Mouse (Mus musculus) MEL (cell line): ENCODE measurements around the gene Slc20a1. TPM values are rescaled to one million over a fixed set of nuclear protein-coding genes. Genes with fewer than 3 reads are reported as not detected.
A peak's percentile ranks its signal among the peaks of the same experiment; 100 is the strongest.

Experiments used
- DNase-seq: peaks from one replicate; pipeline ENCODE4 v3.0.0; 2011; ENCODE audit warnings: low read depth, low spot score
- H3K27ac ChIP-seq: 2 replicates; pipeline ENCODE4 v1.5.1; 2012; ENCODE audit warnings: low read depth, mild to moderate bottlenecking, control low read depth, low read length, moderate library complexity; ENCODE audit not compliant: control insufficient read depth
- H3K27me3 ChIP-seq, 2 experiments: fragments of 150-350 bp in 1 of 2; sonication (generic) in 1 of 2; 2 replicates each; pipeline ENCODE4 v1.6.1; 2012; ENCODE audit warnings: low read length in 2 of 2, mild to moderate bottlenecking in 2 of 2, improper control_type of control experiment in 1 of 2, moderate library complexity in 1 of 2; ENCODE audit not compliant: insufficient read depth in 2 of 2, control insufficient read depth in 1 of 2
- H3K36me3 ChIP-seq, 2 experiments: 2 replicates each; pipeline ENCODE4 v1.6.1; 2012 to 2014; ENCODE audit warnings: low read length in 2 of 2, improper control_type of control experiment in 1 of 2, inconsistent platforms in 1 of 2, mild to moderate bottlenecking in 1 of 2; ENCODE audit not compliant: insufficient read depth in 2 of 2, control insufficient read depth in 1 of 2
- H3K4me1 ChIP-seq, 2 experiments: fragments of 150-350 bp in 1 of 2; sonication (generic) in 1 of 2; 2 replicates each; pipeline ENCODE4 v1.6.1; 2012; ENCODE audit warnings: low read length in 2 of 2, improper control_type of control experiment in 1 of 2, mild to moderate bottlenecking in 1 of 2; ENCODE audit not compliant: insufficient read depth in 2 of 2, control insufficient read depth in 1 of 2
- H3K4me3 ChIP-seq, 2 experiments: fragments of 150-350 bp in 1 of 2; sonication (generic) in 1 of 2; 2 replicates each; pipeline ENCODE4 v1.5.1; 2012; ENCODE audit warnings: low read depth in 2 of 2, low read length in 2 of 2, mild to moderate bottlenecking in 2 of 2, moderate library complexity in 2 of 2, control low read depth in 1 of 2, improper control_type of control experiment in 1 of 2; ENCODE audit not compliant: control insufficient read depth in 1 of 2, insufficient read depth in 1 of 2
- H3K79me2 ChIP-seq: 2 replicates; pipeline ENCODE4 v1.6.1; 2012; ENCODE audit warnings: mild to moderate bottlenecking, low read length, moderate library complexity; ENCODE audit not compliant: control insufficient read depth, poor library complexity, insufficient read depth
- H3K9ac ChIP-seq: 2 replicates; pipeline ENCODE4 v1.6.1; 2012; ENCODE audit warnings: low read depth, mild to moderate bottlenecking, control low read depth, low read length, moderate library complexity; ENCODE audit not compliant: control insufficient read depth, poor library complexity, severe bottlenecking
- H3K9me3 ChIP-seq: fragments of 150-350 bp; sonication (generic); replicated peaks from 2 replicates; pipeline ENCODE4 v1.6.1; 2012; ENCODE audit warnings: mild to moderate bottlenecking, low read length, improper control_type of control experiment, moderate library complexity; ENCODE audit not compliant: insufficient read depth
- E2F4 ChIP-seq: IDR thresholded peaks from 2 replicates; pipeline ENCODE4 v1.6.1; 2011; ENCODE audit warnings: low read depth, low read length, improper control_type of control experiment, borderline replicate concordance
- ETS1 ChIP-seq: IDR thresholded peaks from 2 replicates; pipeline ENCODE4 v1.6.1; 2012; ENCODE audit warnings: low read depth, mild to moderate bottlenecking, inconsistent platforms, low read length, improper control_type of control experiment, moderate library complexity
- GATA1 ChIP-seq: IDR thresholded peaks from 2 replicates; pipeline ENCODE4 v1.6.1; 2011; ENCODE audit warnings: low read depth, low read length, improper control_type of control experiment
- HCFC1 ChIP-seq: IDR thresholded peaks from 2 replicates; pipeline ENCODE4 v1.6.1; 2012; ENCODE audit warnings: low read depth, mild to moderate bottlenecking, inconsistent platforms, low read length, improper control_type of control experiment, moderate library complexity
- JUND ChIP-seq: IDR thresholded peaks from 2 replicates; pipeline ENCODE4 v1.6.1; 2011; ENCODE audit warnings: low read depth, mild to moderate bottlenecking, improper control_type of control experiment, low read length
- KAT2A ChIP-seq: conservative IDR thresholded peaks from 2 replicates; pipeline ENCODE4 v1.6.1; 2012; ENCODE audit warnings: low read depth, low read length, improper control_type of control experiment, inconsistent platforms
- MEF2A ChIP-seq: IDR thresholded peaks from 2 replicates; pipeline ENCODE4 v1.6.1; 2014; ENCODE audit warnings: low read depth, mild to moderate bottlenecking, inconsistent platforms, low read length, improper control_type of control experiment; ENCODE audit not compliant: poor library complexity, insufficient replicate concordance, severe bottlenecking; ENCODE audit errors: extremely low read depth
- MYB ChIP-seq: IDR thresholded peaks from 2 replicates; pipeline ENCODE4 v1.6.1; 2011; ENCODE audit warnings: mild to moderate bottlenecking, low read depth, low read length, improper control_type of control experiment
- NELFE ChIP-seq: IDR thresholded peaks from 2 replicates; pipeline ENCODE4 v1.6.1; 2011; ENCODE audit warnings: low read depth, low read length, improper control_type of control experiment
- NRF1 ChIP-seq: IDR thresholded peaks from 2 replicates; pipeline ENCODE4 v1.6.1; 2014; ENCODE audit warnings: low read depth, mild to moderate bottlenecking, inconsistent platforms, low read length, improper control_type of control experiment, moderate library complexity; ENCODE audit not compliant: poor library complexity, insufficient read depth, severe bottlenecking
- POLR2AphosphoS5 ChIP-seq: IDR thresholded peaks from 2 replicates; pipeline ENCODE4 v1.6.1; 2012; ENCODE audit warnings: low read depth, borderline replicate concordance, mild to moderate bottlenecking, inconsistent platforms, low read length, moderate library complexity, mixed read lengths
- TBP ChIP-seq: IDR thresholded peaks from 2 replicates; pipeline ENCODE4 v1.8.0; 2011; ENCODE audit warnings: low read depth, low read length, improper control_type of control experiment
- TCF12 ChIP-seq: IDR thresholded peaks from 2 replicates; pipeline ENCODE4 v1.6.1; 2014; ENCODE audit warnings: low read depth, mild to moderate bottlenecking, inconsistent platforms, low read length, improper control_type of control experiment, moderate library complexity
- ZC3H11A ChIP-seq: IDR thresholded peaks from 2 replicates; pipeline ENCODE4 v1.6.1; 2012; ENCODE audit warnings: low read depth, mild to moderate bottlenecking, inconsistent platforms, low read length, improper control_type of control experiment
- polyA plus RNA-seq, 2 experiments: library from polyadenylated mRNA; stranded (reverse) in 1 of 2; unstranded in 1 of 2; fragments of >175 nt in 1 of 2; fragments of >200 nt in 1 of 2; gene quantifications; 2 replicates each; pipeline versions ENCODE4 v1.2.1 to v1.2.4; 2012; ENCODE audit warnings: low replicate concordance in 2 of 2, low read depth in 1 of 2; ENCODE audit not compliant: insufficient read length in 2 of 2, insufficient read depth in 1 of 2, missing spikeins in 1 of 2
- total RNA-seq: library from RNA; depleted of rRNA; stranded (reverse); fragments of 300-350 nt; gene quantifications from 2 replicates; pipeline ENCODE4 v1.2.3, GENCODE M21; 2012

The Slc20a1 gene
- total and polyA plus RNA-seq, 3 experiments = 69.4 to 80.7 TPM; not detected in 1

DNA sequence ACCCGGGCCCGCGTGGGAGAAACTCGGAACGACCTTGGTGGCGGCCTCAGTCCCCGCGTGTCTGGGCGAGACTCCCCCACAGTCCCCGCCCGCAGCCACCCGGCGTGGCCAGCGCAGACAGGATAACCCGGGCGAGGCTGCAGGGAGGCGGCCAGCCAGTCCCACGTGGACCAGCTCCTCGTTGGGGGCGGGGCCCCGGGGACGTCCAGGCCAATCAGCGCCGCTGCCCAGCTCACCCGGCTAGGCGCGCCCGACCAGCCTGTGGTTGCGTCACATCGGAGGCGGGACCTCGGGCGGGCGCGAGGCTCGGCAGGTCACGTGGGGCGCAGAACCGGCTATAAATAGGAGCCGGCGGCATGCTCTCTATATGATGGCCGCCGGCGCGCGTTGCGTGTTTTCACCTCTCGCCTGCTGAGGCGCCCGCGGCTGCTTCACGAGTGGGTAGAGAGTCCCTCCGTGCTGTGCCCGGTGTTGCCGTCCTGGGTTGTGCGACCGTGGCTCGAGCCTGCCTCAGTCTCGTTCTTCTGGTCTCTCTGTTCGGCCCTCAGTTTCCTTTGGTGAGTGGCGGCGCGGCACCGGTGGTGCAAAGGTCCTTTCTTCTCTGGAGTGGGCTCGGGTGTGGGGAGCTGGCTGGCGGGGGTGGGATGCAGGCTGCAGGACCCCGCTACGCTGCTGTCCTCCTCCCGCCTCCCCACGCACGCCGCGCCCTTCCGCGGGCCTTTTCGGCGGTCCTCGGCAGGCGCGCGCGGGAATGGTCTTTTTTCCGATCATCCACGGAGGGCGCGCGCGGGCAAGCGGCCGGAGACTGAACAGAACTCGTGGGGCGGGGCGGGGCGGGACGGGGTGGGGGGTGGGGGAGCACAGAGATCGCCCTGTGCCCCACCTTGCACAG is at the start of gene Slc20a1 (continued):
- peak; percentile 29; the same call in 1 of the 2 replicates for TF ChIP-seq MEF2A
- TF ChIP-seq NRF1 = peak; percentile 34; the same call in 1 of the 2 replicates
- TF ChIP-seq TBP = peak; percentile 97
- TF ChIP-seq JUND = no peak
- TF ChIP-seq MYB = no peak

- Histone ChIP-seq H3K27ac (no peak overlapping the region), H3K27me3 (peaks cover 0 to 2% of the 10 kb centered on the region in 2 experiments; a peak in 3 of 4 replicates), H3K36me3 (peaks cover 0 to 6% of the 10 kb centered on the region in 2 experiments; a peak in 2 of 4 replicates), H3K79me2 (no peaks in the 10 kb centered on the region), H3K9ac (no peak overlapping the region), H3K9me3 (no peaks in the 10 kb centered on the region), H3K4me1 (peaks cover 4 to 8% of the 10 kb centered on the region in 2 experiments), H3K4me3 (no peak overlapping the region)
- DNase-seq = no peak
- TF ChIP-seq KAT2A = no peak
- no peak for TF ChIP-seq HCFC1
- TF ChIP-seq NELFE = no peak
Measured at GRCm38 (mm10) chr2:129148836-129149235, 49.7 kb upstream of the Slc20a1 start.

DNA sequence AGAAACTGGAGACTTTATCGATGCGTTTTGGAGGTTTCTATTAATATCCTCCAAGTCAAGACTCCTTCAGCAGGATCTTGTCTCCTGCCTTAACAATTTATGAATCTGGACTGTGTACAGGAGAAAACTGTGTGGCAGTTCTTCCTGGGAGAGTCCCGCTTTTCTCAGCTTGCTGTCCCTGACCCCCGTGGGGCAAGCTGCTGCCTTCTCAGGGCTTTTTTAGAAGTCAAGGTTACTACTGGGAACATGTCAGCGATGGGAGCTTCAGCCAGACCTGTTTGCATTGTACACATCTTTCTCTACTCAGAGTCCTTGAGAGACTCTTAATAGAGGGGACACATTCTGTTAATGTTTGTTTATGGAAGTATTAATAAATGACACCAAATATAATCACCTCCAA is 48.2 kb upstream of the Slc20a1 start:
- H3K4me1 ChIP-seq = peaks cover 4 to 8% of the 10 kb centered on the region in 2 experiments

DNA sequence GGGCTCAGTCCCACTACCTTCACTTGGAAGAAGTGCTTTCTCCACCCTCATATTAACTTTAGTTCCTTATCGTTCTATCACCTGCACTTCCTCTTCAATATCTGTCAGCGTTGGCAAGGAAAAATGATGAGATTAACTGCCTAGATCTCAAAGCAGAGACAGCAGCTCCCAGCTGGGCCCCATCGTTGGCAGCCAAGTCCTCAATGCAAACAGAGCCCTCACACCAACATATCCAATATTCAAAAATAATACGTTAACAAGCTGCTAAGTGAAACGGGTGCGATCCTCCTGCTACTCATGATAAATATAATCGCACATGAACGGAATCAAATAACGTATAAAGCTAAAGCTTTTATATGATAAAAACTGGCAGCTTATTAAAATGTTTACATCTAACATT is 47.5 kb upstream of the Slc20a1 start:
- TF ChIP-seq GATA1 (0 out of 2 replicates have a peak, but pooled peaks have one; percentile 28), ETS1 (peak; percentile 43; the same call in 1 of the 2 replicates), TCF12 (0 out of 2 replicates have a peak, but pooled peaks have one; percentile 18), E2F4 (no peak)
- Histone ChIP-seq H3K9me3 (no peaks in the 10 kb centered on the region), H3K4me1 (peaks cover 4 to 8% of the 10 kb centered on the region in 2 experiments), H3K9ac (no peak overlapping the region), H3K27me3 (peaks cover 0 to 2% of the 10 kb centered on the region in 2 experiments; a peak in 3 of 4 replicates), H3K27ac (no peak overlapping the region), H3K4me3 (no peak overlapping the region), H3K79me2 (no peaks in the 10 kb centered on the region), H3K36me3 (peaks cover 0 to 6% of the 10 kb centered on the region in 2 experiments; a peak in 2 of 4 replicates)
- peak; percentile 18 for DNase-seq

More for the DNA sequence above, 48.2 kb upstream of the Slc20a1 start:
- H3K36me3 ChIP-seq = peaks cover 0 to 6% of the 10 kb centered on the region in 2 experiments; a peak in 2 of 4 replicates
- no peaks in the 10 kb centered on the region for H3K9me3 ChIP-seq
- no peak overlapping the region for H3K4me3 ChIP-seq
- DNase-seq = no peak
- no peaks in the 10 kb centered on the region for H3K79me2 ChIP-seq
- H3K27me3 ChIP-seq = peaks cover 0 to 2% of the 10 kb centered on the region in 2 experiments; a peak in 3 of 4 replicates
- H3K27ac ChIP-seq = no peak overlapping the region
- no peak overlapping the region for H3K9ac ChIP-seq
- TF ChIP-seq ZC3H11A (no peak), POLR2AphosphoS5 (no peak)
